Mouse (Mus musculus) adrenal gland, adult 18-20 months (tissue): ENCODE results near the gene Slco2a1. TPM values are rescaled to one million over a fixed set of nuclear protein-coding genes. Genes with fewer than 3 reads are reported as not detected.
"Not testable (repeated sequence)": the region's sequence is repeated elsewhere in the genome, so short reads cannot be mapped to it uniquely, and the experiment has no call there.

Experiments
- DNase-seq, 2 experiments: peaks; one replicate each; pipeline ENCODE4 v3.0.0; 2021 to 2022; ENCODE audit warnings: low spot score in 2 of 2
- total RNA-seq, 2 experiments: library from RNA; stranded (reverse); gene quantifications; 1 replicate in 1 of 2; 2 replicates in 1 of 2; pipeline ENCODE4 v1.2.3; 2021

Gene Slco2a1
- total RNA-seq, 2 experiments from 2014 or later = 2.8 to 4.8 TPM

DNA sequence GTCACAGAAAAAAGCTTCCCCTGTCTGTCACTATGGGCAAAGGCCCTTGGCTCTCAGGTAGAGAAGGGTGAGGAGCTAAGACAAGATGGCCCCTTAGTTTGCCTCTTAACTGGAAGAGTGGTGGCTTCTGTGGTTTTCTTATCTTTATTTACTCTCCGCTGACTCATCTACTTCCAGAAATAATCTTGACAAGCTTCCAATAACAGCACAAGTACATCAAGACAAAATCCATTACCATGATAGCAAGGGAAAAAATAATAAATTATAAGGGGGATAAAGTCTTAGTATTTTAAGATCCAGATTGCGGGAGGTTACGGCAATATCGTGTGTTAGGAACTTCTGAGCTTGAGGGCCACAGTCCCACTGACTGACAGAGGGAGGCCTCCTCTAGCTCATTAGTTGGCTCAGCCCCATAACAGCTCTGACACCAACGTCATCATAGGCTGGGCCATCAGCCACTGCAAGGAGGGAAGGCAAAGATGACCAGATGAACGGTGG lies 89.7 kb downstream of the Slco2a1 start:
- DNase-seq = no peak

DNA sequence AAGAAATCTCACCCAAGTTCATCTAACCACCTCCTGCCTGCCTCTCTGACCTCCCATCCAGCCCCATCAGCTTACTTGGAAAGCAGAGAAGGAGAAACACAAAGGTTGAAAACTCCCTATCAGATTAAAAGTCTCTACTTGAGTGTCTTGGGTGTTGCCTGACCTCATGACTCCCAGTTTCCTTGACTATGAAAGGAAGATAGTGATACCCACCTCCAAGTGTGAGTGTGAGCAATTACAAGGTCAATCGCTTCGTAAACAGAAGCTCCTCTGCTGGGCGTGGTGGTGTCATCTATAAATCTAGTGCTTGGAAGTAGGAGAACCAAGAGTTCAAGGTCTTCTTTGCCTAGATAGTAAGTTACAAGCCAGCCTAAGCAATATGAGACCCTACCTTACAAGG lies 91.7 kb downstream of the Slco2a1 start:
- DNase-seq = no peak

DNA sequence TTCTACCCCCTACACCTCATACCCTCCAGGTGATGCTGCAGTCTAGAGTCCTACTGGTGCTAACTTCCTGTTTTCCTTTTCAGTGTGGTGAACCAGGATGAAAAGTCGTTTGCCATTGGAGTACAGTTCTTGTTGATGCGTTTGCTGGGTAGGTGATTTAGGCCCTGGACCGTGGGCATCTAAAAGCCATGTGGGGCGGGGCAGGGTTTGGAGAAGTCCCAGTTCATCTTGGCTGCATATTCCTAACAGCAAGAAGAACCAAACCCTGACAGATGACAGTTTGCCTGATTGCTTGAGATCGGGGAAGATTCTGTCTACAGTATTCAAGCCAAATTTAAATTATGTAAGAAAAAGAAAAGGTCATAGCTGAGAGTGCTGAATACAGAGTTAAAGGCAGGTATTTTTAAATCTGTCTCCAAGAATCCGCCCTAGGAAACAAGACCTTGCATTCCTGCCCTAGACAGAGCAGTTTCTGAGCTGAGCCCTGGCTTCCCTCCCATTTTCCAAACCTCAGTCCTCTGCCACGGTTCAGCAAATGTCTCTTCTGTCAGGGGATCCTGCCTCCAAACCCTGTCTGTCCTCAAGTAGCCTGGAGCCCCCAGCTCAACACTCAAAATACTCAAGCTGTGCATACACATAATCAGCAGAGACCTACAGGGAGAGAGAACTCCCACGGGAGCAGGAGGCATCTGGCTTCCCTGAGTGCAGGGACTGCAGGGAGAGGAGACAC lies 93.9 kb downstream of the Slco2a1 start:
- no peak for DNase-seq

DNA sequence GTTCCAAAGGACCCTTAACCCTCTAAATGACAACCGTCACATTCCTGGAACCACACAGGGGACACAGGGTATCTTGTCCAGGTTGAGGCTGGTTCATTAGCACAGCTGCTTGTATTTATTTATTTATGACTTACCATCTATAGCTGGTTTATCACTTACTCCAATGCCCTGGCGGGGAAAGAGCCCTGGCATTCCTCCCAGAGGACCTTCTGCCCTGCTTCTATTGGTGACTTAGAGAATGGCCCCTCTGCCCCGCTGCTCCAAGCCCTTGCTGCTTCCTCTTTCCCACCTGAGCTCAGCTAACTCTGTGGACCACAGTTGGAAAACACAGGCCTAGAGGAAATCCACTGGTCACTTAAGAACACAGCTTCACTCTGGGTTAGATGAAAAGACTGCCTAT lies 94.9 kb downstream of the Slco2a1 start:
- DNase-seq = no peak

DNA sequence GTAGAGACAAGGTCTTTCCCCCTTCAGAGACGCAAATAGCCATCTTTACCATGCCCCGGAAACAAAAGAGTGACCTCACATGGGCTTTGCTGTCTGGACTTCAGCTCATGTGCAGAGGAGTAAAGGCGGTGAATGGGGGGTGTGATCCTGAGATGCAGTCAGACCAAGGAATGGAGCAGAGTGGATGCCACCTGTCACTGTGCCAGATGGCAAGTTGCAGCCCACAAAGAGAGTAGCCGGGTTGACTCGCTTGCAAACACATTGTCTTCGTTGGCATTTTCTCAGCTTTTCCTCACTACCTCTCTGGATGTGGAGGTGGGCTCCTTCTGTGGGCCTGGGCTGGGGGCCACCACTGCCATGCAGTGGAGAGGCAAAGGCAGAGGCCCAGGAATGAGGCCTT lies 98.2 kb downstream of the Slco2a1 start:
- DNase-seq = no peak

DNA sequence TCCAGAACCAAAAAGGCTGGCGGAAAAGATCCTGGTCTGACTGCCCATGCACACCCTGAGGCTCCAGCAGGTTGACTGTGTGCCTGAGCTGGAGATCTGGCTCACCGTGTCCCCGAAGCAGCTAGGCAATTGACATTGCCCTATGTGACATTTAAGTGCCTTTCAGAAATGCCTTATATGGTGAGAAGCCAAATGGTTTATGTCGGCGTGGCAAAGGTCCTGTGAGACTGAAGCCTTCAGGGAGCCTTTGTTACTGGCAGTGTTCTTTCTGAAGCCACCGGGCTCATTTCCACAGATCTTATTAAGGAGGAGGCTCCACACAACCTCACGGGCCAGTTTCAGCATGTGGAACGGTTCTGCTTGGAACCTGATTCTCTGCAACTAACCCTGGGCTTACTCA lies 98.8 kb downstream of the Slco2a1 start:
- DNase-seq = no peak

DNA sequence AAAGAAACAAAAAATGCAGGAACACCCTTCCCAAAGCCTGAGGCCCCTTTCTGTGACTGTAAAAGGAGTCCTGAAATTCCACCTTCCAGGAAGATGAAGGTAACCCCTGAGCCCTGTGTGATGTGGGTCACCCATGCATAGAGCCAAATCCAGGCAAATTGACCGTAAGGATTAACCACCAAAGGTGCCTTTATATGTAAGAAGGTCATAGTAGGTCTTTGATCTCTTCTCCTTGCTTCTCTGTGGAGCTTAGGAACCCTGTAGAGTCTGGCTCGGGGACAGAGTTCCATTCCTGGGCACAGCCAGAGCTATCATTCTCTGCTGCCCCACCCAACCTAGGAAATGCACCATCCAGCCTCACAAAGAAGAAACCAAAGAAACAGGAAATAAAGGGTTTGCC lies 100.1 kb downstream of the Slco2a1 start:
- no peak for DNase-seq

DNA sequence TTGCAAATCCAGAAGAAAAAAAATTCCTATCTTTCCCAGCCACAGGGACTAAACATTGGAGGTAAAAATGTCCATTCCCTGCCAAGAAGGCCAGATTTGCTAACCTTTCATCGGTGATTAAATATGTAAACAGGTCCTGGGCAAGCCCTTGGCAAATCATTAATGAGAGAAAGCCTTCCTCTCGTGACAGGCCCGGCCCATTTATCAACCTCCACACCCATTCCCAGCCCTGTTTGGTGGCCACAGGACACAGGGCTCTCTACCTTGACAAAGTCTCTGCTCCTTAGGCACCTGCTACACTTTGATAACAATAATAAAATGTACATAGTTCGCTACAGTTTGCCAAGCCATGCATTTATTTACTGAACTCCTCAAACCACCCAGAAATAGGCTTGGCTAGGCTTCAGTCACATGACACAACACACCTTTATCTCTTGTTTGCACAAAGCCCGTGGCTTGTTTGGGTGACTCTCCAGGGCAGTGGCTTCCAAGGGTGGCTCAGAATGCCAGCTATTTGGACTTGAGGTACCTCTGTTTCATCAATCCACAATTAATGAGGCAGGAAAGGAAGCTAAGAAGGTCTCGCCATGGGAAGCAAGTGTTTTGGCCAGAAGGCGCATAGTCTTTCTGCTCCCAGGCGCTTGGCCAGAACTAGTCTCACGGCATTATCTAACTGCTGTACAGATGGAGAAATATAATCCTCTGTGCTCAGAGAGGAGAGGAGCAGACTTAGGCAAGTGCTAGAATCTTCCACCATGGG lies 101.8 kb downstream of the Slco2a1 start:
- no peak for DNase-seq

DNA sequence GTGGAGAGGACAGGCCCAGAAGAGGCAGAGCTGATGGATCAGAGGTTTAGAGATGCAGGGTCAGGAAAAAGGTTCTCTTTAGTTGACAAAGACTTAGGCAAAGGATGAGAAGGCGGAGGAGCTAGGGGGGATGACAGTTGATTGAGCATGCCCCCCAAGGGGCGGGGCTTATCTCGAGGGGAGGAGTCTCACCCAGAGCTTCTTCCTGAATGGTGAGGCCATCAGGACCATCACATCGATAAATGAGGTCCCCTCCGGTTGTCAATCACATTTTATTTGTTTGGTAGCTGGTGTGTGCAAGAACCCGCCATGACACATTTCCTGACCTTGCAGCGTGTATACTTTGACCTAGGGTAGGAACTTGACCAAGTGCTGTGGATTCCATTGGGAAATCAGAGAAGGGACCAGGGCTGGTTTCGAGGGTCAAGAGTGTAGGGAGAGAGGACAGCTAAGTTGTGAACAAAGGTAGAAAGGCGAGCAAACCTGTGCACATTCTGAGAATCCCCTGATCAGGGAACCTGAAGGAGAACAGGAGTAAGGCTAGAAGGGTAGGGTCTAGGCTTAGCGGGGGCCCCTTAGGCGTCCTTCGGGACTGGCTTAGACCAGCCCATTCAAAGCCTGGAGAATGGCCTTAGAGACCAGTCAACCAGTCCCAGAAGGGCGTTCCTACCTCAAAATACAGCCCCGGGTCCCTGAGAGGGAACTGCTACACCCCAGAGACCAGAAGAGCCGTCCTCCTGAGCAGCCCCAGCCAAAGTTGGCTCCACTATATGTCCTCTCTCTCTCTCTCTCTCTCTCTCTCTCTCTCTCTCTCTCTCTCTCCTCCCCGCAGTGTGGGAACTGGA lies 102.7 kb downstream of the Slco2a1 start:
- DNase-seq = no peak

DNA sequence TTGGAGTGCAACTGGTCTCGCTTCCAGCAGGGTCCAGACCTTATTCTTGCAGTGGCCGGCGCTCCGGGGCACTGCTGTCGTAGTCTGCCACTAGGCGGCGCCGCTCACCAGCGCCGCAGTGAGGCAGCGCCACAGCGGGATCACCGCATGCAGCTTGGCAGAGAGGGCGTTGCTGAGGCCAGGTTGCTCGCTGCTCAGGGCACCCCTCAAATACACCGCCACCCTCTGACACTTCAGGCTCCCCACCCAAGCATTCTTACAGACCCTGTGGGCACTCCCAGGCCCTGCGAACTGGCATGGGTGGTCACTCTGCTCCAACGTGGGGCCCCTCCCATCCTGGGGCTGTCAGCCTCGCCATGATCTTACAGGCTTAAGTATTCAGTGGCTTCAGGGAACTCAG lies 103.7 kb downstream of the Slco2a1 start:
- DNase-seq = peak; percentile 77 to 83

DNA sequence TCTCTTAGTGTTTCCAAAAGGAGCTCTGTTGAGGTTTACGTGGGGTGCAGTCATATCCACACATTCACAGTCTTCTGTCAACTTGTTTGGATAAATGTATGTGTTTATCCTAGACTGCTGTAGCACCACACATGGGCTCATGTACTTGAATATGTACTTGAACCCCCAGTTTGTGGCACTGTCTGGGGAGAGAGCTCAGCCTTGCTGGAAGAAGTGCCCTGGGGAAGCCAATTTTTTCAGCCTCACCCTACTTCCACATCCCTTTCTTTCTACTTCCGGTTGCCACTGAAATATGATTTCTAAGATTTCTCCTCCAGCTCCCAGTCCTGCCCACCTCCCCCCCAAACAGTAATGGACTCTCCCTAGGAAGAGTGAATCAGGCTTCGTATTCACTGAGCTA lies 105.2 kb downstream of the Slco2a1 start:
- DNase-seq = no peak

DNA sequence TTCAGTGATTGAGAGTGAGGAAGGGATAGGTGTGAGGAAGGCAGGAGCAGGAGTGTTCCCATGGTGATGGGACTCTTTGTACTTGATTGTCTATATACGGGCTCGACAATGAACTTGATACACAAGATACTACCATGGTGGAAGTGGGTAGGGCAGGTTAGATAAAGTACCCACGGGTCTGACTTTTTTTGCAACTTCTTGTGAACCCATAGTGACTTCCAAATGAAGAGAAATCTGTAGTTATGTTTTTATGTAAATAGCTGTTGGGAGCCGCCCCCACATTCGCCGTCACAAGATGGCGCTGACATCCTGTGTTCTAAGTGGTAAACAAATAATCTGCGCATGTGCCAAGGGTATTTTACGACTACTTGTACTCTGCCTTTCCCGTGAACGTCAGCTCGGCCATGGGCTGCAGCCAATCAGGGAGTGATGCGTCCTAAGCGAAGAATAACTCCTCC lies 119.9 kb downstream of the Slco2a1 start:
- not testable (repeated sequence) for DNase-seq

DNA sequence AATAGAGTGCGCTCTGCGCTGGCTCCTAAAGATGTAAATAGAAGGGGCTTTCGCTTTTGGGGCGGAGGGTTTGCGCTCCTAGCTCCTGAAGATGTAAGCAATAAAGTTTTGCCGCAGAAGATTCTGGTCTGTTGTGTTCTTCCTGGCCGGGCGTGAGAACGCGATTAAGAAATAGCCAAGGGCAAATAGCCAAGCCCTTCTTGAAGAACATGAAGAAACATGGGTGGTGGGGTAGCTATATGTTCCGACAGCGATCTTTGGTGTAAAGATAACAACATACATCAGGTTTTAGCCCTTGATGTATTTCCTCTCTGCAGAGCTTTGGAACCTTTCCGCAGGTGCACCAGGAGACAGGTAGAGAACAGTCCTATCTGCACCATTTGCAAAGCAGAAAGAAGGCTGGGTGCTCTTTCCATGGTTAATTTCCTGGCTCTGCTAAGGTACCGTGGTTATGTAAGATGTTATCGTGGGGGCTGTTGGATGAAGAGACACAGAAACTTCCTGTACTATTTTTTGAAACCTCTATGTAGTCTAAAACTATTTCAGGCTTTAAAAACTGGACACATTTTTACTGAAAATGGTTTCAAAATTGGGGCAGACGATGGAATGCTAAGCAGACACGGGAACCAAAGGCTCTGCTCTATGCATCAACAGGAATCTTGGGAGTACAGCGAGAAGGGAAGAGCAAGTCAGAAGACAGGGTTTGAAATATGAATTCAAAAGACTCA lies 120.6 kb downstream of the Slco2a1 start:
- no peak for DNase-seq

DNA sequence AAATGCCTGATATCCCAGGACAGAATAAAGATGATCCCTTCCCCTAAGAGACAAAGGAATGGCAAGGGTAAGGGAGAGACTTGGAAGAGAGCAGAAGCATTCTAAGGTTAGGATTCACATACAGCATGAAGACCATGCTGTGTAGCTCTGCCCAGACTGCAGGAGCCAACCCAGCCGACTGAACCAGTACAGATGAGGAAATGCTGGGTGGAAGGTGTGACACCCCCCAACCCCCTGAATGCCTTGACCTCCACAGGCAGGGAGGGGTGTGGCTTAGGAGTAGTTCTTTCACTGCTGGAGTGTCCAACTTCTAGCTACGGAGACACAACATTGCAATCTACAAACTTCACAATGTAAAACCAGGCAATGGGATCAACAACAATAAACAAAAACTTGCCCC lies 121.4 kb downstream of the Slco2a1 start:
- no peak for DNase-seq

DNA sequence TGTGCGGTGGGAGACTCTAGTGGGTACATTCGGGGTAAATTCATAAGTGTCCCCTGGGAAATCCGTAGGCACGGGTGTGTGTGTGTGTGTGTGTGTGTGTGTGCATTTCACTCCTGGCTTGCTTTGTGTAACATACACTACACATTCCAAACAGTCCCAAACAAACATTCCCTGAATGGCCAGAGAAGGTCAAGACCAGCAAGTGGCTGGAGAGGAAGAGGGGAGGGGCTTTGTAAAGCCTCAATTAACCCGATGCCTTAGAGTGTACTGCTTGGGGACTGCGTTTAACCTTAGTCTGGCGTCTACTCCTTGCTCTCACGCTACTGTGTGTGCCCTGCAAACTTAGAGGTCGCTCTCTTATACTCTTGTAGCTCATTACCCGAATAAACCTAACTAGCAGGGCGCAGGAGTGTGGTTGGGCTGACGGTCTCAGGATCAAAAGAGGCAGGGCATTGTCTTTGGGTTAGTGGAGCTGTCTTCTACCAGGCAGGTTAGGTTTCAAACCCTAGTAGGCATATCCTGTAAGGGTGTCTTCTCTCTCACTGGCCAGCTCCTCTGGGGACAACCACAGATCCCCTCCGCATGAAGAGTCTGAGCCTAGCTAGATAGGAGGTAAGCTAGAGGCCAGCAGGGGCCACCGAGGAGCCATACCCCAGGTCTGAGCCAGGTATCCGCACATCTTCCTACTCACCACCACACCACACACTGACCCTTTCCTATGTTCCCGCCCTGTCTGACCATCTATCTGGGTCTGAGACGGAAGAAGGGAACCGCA lies 122.4 kb downstream of the Slco2a1 start:
- no peak for DNase-seq

DNA sequence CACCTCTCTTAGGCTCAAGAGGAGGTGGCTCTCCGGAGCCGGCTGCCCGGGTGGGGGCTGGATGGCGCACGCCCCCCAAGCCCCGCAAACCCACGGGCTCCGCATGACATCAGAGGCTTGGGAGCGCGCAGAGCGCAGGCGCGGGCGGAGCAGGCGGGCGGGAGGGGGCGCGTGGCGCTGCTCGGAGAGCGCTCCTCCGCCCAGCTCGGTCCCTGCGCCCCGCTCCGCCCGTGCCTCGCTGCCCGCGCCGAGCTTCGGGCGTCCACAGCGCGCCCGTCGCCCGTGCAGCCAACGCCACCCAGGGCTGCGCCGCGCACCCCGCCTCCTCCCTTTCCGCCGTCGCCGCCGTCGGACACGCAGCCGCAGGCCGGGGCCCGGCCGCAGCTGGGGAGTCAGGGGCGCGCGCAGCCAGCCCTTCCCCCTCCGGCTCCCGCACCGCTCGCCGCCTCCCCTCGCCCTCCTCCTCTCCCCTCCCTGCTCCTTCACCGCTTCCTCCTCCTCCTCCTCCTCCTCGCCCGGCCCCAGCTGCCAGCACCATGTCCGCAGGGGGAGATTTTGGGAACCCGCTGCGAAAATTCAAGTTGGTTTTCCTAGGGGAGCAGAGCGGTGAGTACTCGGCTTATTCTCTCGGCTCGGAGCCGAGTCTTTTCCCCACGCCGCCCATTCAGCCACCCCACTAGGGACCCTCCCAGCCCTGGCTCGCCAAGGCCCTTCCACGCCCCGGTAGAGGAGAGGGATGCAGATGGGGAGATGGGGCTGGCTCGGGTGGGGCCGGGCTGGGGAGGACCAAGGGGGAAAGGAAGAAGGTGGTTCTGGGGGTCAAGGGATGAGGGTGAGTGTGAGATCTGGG lies 123.3 kb downstream of the Slco2a1 start, which contains the start of gene Rab6b:
Rab6b (plus strand) TSS at position 167 of the 850 bp plus-strand sequence.
- DNase-seq = peak; percentile 36 to 42

DNA sequence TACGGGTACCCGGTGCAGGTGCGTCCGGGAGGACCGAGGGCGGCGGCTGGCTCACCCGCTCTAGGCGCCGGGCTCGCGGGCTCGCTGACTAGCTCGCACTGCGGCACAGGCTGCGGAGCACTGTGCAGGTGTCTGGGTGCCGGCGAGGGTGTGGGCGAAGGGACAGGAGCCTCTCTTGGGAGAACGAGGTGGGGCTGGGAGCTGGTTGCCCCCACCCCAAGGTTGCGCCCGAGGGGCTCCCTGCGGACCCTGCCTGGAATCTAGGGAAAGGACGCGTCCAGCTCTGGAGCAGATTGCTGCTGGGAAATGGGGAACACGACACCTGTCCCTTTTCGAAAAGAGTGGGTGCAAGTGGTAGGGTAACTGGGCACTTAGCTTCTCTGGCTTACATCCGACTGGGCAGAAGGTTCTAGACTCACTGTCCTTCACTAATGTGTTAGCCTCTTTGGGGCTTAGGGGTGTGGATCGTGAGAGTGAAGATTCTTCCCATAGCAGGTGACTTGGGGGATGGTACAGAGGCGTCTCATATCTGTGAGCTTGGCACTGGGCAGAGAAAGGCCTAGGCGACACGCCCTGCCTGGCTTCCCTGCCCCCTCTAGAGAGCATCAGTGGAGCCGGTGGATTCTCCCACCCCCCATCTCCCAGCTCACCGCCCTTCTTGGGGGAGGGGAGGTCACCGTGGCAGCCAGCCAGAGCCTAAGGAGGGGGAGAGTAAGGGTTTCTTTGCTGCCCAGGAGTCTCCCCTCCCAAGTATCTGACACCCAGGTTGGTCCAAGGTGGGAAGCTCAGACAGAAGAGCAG lies 124.2 kb downstream of the Slco2a1 start:
- no peak for DNase-seq

DNA sequence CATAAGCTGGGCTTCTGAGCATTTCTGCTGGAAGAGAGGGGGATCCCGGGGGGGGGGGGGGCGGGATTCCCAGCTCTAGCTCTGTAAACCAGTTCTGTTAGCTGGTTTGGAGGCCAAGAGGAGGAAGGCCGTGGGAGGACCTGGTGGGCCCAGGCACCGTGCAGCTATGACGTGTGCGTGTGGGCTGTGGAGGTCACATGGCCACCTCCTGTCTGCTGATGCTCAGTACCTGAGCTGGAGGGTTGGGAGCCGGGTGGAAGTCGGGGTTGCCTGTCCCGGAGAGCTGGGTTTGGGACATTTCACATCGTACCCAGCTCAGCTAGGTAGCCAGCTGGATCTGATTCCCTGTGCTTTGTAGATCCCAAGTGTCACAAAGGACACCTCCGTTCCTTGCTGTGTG lies 124.8 kb downstream of the Slco2a1 start:
- DNase-seq = no peak
